Mouse (Mus musculus) hindbrain, embryonic 16.5 days (tissue): ENCODE results near the gene Zfp628. TPM values are rescaled to one million over a fixed set of nuclear protein-coding genes. Genes with fewer than 3 reads are reported as not detected.

Experiments
- ATAC-seq: fragments of 200-750 bp; cut with Nextera tagmentation; 2 replicates; pipeline ENCODE4 v1.8.0; 2017; ENCODE audit warnings: moderate TSS enrichment, moderate library complexity
- H3K27ac ChIP-seq: fragments of 300-500 bp; sonication (generic); 2 replicates; pipeline ENCODE4 v1.5.1; 2014; ENCODE audit warnings: low read depth, mild to moderate bottlenecking, control low read depth, low read length, moderate library complexity
- H3K27me3 ChIP-seq: fragments of 300-500 bp; sonication (generic); replicated peaks from 2 replicates; pipeline ENCODE4 v1.6.1; 2014; ENCODE audit warnings: low read length; ENCODE audit not compliant: control insufficient read depth, insufficient read depth
- H3K36me3 ChIP-seq: fragments of 300-500 bp; sonication (generic); 2 replicates; pipeline ENCODE4 v1.6.1; 2014; ENCODE audit warnings: mild to moderate bottlenecking, low read length, moderate library complexity, mixed read lengths; ENCODE audit not compliant: control insufficient read depth, insufficient read depth
- H3K4me1 ChIP-seq: fragments of 300-500 bp; sonication (generic); 2 replicates; pipeline ENCODE4 v1.6.1; 2014; ENCODE audit warnings: low read depth, low read length; ENCODE audit not compliant: control insufficient read depth, insufficient read depth
- H3K4me2 ChIP-seq: fragments of 300-500 bp; sonication (generic); 2 replicates; pipeline ENCODE4 v1.6.1; 2014; ENCODE audit warnings: mild to moderate bottlenecking, low read length, control low read depth, moderate library complexity
- H3K4me3 ChIP-seq: fragments of 300-500 bp; sonication (generic); 2 replicates; pipeline ENCODE4 v1.5.1; 2014; ENCODE audit warnings: mild to moderate bottlenecking, low read length, control low read depth, moderate library complexity
- H3K9ac ChIP-seq: fragments of 300-500 bp; sonication (generic); 2 replicates; pipeline ENCODE4 v1.6.1; 2014; ENCODE audit warnings: low read depth, mild to moderate bottlenecking, control low read depth, low read length, moderate library complexity
- H3K9me3 ChIP-seq: fragments of 300-500 bp; sonication (generic); 2 replicates; pipeline ENCODE4 v1.6.1; 2014; ENCODE audit warnings: mild to moderate bottlenecking, low read length, moderate library complexity; ENCODE audit not compliant: control insufficient read depth
- WGBS: fragments of 180-500 bp; shearing (Covaris S2); extraction: QIAGEN DNeasy Blood & Tissue Kit; methylation state at CpG from one replicate; pipeline ENCODE4 v1.1.7; 2014; 5-methylcytosine and 5-hydroxymethylcytosine counted together
- polyA plus RNA-seq: library from polyadenylated mRNA; unstranded; fragments of >200 nt; fragmentation: Nextera tagmentation; extraction: Ambion mirVana; gene quantifications from 2 replicates; pipeline ENCODE4 v1.2.1, GENCODE M21; 2015

The Zfp628 gene
- polyA plus RNA-seq, 1 experiment from 2014 or later, result 3.2 TPM

DNA sequence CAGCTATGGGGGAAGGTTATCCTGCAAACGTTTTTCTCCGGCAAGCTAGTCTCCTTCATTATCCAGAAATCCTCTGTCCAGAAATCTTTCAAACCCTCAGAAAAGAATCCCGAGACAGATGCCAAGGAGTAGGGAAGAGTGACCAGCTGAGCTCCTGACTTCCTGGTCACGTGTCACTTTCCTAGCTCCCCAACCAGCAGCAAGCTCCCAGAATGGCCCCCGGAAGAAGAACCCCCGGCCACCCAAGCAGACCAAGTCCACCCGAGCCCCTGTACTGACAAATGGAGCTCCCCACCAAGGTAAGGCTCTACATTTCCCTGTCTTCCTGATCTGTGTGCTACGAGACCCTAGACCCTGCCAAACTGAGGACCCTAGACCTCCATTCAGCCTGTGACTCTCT is 12.7 kb downstream of the Zfp628 start:
- ATAC-seq, result no peak
- no peak overlapping the region for H3K27ac ChIP-seq
- H3K4me3 ChIP-seq, result no peak overlapping the region
- no peaks in the 10 kb centered on the region for H3K27me3 ChIP-seq
- H3K36me3 ChIP-seq, result no peaks in the 10 kb centered on the region
- 69% methylated on average over 8 of the region's 8 CpGs for WGBS
- no peak overlapping the region for H3K4me2 ChIP-seq
- no peak overlapping the region for H3K9ac ChIP-seq
- peaks cover 25% of the 10 kb centered on the region for H3K4me1 ChIP-seq
- no peaks in the 10 kb centered on the region for H3K9me3 ChIP-seq

DNA sequence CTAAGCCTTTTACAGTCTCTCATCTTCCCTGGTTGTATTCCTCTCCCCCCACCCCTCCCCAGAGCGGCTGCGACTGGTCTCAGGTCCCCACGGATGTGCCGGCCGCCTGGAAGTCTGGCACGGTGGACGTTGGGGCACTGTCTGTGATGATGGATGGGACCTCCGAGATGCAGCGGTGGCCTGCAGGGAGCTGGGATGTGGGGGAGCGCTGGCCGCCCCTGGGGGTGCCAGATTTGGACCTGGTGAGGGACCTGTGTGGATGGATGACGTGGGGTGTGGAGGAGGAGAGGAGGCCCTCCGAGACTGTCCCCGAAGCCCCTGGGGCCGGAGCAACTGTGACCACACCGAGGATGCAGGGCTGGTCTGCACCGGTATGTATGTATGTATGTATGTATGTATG is 13.3 kb downstream of the Zfp628 start:
- no peak for ATAC-seq
- Histone ChIP-seq H3K9me3 (no peaks in the 10 kb centered on the region), H3K27me3 (no peaks in the 10 kb centered on the region), H3K9ac (peak overlapping the region; percentile 27; the same call in 1 of the 2 replicates), H3K27ac (no peak overlapping the region), H3K4me1 (peaks cover 24% of the 10 kb centered on the region), H3K4me2 (no peak overlapping the region), H3K36me3 (no peaks in the 10 kb centered on the region), H3K4me3 (no peak overlapping the region)
- 71% methylated on average over 17 of the region's 17 CpGs for WGBS

DNA sequence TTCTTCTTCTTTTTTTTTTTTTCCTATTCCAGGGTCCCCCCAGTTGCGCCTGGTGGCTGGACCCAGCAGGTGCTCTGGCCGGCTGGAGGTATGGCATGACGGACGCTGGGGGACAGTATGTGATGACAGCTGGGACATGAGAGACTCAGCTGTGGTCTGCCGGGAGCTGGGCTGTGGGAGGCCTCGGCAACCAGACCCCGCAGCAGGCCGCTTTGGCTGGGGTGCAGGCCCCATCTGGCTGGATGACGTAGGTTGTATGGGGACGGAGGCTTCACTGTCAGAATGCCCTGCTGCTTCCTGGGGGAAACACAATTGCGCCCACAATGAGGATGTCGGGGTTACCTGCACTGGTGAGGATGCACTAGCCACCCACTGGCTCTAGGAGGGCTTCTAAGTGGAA is 18.1 kb downstream of the Zfp628 start:
- Histone ChIP-seq H3K27me3 (no peaks in the 10 kb centered on the region), H3K4me2 (no peak overlapping the region), H3K27ac (no peak overlapping the region), H3K36me3 (no peaks in the 10 kb centered on the region), H3K9me3 (no peaks in the 10 kb centered on the region), H3K4me3 (no peak overlapping the region), H3K4me1 (no peaks in the 10 kb centered on the region), H3K9ac (no peak overlapping the region)
- WGBS, result 63% methylated on average over 12 of the region's 12 CpGs
- no peak for ATAC-seq

DNA sequence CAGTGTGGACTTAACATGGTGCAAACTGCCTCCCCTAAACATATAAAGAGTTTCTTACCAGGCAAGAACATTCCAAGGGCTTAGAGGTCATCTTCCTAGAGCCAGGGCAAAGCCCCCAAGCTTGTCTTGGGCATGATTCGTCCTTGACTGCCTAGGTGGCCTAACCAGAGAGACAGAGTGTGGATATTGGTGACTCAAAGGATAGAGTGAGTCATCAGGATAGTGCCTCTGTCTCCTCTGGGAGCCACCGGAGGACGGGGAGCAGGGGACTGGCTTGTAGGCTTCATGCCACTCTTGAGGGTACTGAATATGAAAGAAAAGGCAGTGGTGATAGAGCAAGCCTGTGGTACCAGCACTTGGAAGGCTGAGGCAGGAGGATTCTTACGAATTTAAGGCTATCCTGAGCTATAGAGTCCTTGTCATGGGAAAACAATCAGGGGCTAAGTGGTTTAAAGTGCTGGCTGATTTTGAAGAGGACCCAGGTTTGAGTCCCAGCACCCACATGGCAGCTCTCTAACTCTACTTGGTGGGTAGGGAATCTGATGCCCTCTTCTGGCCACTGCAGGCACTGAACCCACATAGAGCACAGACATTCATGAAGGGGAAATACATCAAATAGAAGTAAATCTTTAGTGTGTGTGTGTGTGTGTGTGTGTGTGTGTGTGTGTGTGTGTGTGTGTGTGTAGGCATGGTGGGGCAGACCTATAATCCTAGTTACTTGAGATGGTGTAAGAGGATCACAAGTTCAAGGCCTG is 19.3 kb downstream of the Zfp628 start:
- no peak overlapping the region for H3K4me2 ChIP-seq
- 76% methylated on average over 4 of the region's 4 CpGs for WGBS
- H3K4me3 ChIP-seq, result no peak overlapping the region
- no peak overlapping the region for H3K9ac ChIP-seq
- H3K9me3 ChIP-seq, result no peaks in the 10 kb centered on the region
- no peaks in the 10 kb centered on the region for H3K27me3 ChIP-seq
- no peaks in the 10 kb centered on the region for H3K4me1 ChIP-seq
- no peak overlapping the region for H3K27ac ChIP-seq
- ATAC-seq, result no peak
- no peaks in the 10 kb centered on the region for H3K36me3 ChIP-seq

DNA sequence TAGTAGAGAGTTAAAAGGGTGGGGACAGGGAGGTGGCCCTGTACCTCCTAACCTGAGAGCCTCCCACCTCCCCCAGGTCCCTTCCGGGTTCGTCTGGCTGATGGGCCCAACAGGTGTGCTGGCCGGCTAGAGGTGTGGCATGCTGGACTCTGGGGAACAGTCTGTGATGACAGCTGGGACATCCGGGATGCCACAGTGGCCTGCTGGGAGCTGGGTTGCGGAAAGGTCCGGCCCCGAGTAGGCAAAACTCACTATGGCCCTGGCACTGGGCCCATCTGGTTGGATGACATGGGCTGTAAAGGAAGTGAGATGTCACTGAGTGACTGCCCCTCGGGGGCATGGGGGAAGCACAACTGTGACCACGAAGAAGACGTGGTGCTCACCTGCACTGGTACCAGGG is 21.8 kb downstream of the Zfp628 start:
- Histone ChIP-seq H3K9ac (no peak overlapping the region), H3K4me2 (no peak overlapping the region), H3K4me1 (no peaks in the 10 kb centered on the region), H3K27ac (no peak overlapping the region), H3K4me3 (no peak overlapping the region), H3K27me3 (no peaks in the 10 kb centered on the region), H3K36me3 (no peaks in the 10 kb centered on the region), H3K9me3 (no peaks in the 10 kb centered on the region)
- ATAC-seq, result no peak
- 76% methylated on average over 10 of the region's 10 CpGs for WGBS

DNA sequence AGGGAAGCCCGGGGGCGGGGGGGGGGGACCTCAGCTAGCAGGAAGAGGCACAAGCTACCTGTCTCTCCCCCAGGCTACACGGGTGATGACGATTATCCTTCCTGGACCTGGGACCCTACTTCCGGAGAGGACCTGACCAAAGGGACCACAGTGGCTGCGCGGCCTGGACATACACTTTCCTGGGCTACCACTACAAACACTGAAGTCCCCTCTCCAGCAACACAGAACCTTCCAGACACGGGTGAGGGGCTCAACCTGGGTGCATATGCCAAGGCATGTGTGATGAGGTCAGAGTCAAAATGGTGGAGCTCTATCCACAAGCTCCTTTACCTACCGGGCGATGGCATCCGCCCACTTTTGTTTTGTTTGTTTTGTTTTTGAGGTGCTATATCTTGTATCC is 22.4 kb downstream of the Zfp628 start:
- H3K4me2 ChIP-seq, result no peak overlapping the region
- H3K27ac ChIP-seq, result no peak overlapping the region
- no peaks in the 10 kb centered on the region for H3K9me3 ChIP-seq
- no peak overlapping the region for H3K4me3 ChIP-seq
- ATAC-seq, result no peak
- H3K9ac ChIP-seq, result no peak overlapping the region
- 82% methylated on average over 8 of the region's 11 CpGs for WGBS
- no peaks in the 10 kb centered on the region for H3K27me3 ChIP-seq
- H3K36me3 ChIP-seq, result no peaks in the 10 kb centered on the region
- no peaks in the 10 kb centered on the region for H3K4me1 ChIP-seq

DNA sequence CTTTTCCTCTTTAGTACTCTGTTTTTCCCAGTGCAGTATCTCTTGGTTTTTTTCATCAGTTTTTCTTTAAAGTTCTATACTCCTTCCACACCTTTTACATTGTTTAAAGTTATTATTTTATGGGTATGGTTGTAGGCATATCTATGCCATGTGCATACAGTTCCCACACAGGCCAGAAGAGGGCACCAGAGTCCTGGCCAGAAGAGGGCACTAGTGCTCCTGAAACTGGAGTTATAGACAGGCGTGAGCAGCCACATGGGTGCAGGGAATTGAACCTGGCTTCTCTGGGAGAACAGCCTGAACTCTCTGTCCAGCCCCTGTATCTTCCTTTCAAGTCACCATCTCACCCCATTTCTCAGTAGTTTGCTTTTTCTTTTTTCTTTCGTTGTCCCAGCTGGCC is 23.4 kb downstream of the Zfp628 start:
- Histone ChIP-seq H3K27ac (no peak overlapping the region), H3K27me3 (no peaks in the 10 kb centered on the region), H3K4me2 (no peak overlapping the region), H3K4me3 (no peak overlapping the region), H3K9ac (no peak overlapping the region), H3K36me3 (no peaks in the 10 kb centered on the region), H3K9me3 (no peaks in the 10 kb centered on the region), H3K4me1 (no peaks in the 10 kb centered on the region; the same call in 1 of the 2 replicates)
- no peak for ATAC-seq
- 34% methylated on average over 2 of the region's 2 CpGs for WGBS

DNA sequence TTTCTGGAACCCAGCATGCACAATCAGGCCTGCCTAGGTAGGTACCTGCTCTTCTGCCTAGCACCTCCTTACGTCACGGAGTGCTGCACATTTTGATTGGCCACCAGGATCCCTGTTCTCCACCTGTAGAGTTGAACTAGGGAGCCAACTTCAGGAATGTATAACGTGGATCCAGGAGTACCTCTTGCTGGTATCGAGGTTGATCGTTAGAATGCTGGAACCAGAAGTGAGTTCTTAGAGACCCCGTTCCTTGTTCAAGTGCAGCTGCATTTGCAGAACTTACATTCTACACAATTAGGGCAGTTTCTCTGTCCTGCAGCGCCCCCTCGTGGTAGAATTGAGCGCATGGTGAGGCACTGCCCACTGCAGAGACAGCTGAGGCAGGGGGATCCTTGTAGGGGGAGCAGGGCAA is 25.1 kb downstream of the Zfp628 start:
- H3K27ac ChIP-seq, result no peak overlapping the region
- H3K9me3 ChIP-seq, result no peaks in the 10 kb centered on the region
- H3K9ac ChIP-seq, result no peak overlapping the region
- peak; percentile 72; the same call in 1 of the 2 replicates for ATAC-seq
- H3K4me2 ChIP-seq, result no peak overlapping the region
- no peaks in the 10 kb centered on the region; the same call in 1 of the 2 replicates for H3K4me1 ChIP-seq
- no peaks in the 10 kb centered on the region for H3K36me3 ChIP-seq
- H3K27me3 ChIP-seq, result no peaks in the 10 kb centered on the region
- WGBS, result 22% methylated on average over 9 of the region's 9 CpGs
- H3K4me3 ChIP-seq, result no peak overlapping the region

DNA sequence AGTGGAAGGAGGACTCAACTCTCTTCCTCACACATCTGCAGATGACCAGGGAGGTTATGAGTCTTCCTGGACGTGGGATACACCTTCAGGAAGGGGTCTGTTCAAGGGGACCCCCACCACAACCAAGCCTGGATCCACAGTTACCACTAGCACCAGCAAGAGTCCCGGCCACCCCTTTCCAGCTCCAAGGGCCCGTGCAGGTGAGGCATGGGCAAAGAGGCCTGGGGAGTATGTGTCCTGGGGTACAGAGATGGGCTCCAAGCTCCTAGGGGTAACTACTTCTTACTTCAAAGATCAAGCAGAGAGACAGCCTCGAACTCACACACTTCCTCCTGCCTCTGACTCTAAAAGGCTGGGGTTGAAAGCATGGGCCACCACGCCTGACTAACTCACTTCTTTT is 27.7 kb downstream of the Zfp628 start:
- Histone ChIP-seq H3K27ac (no peak overlapping the region), H3K36me3 (no peaks in the 10 kb centered on the region), H3K27me3 (no peaks in the 10 kb centered on the region), H3K4me3 (no peak overlapping the region), H3K9ac (no peak overlapping the region), H3K4me1 (no peaks in the 10 kb centered on the region; the same call in 1 of the 2 replicates), H3K4me2 (no peak overlapping the region), H3K9me3 (no peaks in the 10 kb centered on the region)
- 0 out of 2 replicates have a peak, but pooled peaks have one; percentile 7 for ATAC-seq
- 59% methylated on average over 5 of the region's 5 CpGs for WGBS
